Mouse (Mus musculus) cerebellum, adult 11 months (tissue): ENCODE results near the gene Zfp579.

Experiments
- DNase-seq: peaks from one replicate; pipeline ENCODE4 v3.0.0; 2022

Zfp579 gene

GRCm38 (mm10) chr7:4950561-4951342, 45.2 kb downstream of the Zfp579 start:
- no peak for DNase-seq

GRCm38 (mm10) chr7:4948386-4948785, 47.6 kb downstream of the Zfp579 start:
- DNase-seq = no peak

GRCm38 (mm10) chr7:4947855-4948254, 48.1 kb downstream of the Zfp579 start:
- DNase-seq = no peak

GRCm38 (mm10) chr7:4943223-4943815, 52.6 kb downstream of the Zfp579 start:
- DNase-seq = peak; percentile 96

- DNase-seq = no peak
Observed at GRCm38 (mm10) chr7:4942673-4943072, 53.3 kb downstream of the Zfp579 start.

GRCm38 (mm10) chr7:4940068-4940479, 55.9 kb downstream of the Zfp579 start:
- DNase-seq = peak; percentile 74

- DNase-seq = peak; percentile 61
Observed at GRCm38 (mm10) chr7:4938456-4938855, 57.5 kb downstream of the Zfp579 start.

GRCm38 (mm10) chr7:4937392-4937791, 58.6 kb downstream of the Zfp579 start:
- no peak for DNase-seq

- no peak for DNase-seq
Observed at GRCm38 (mm10) chr7:4936832-4937231, 59.1 kb downstream of the Zfp579 start.

GRCm38 (mm10) chr7:4934160-4934914, 61.6 kb downstream of the Zfp579 start:
- DNase-seq = no peak
